Mouse (Mus musculus): ENCODE measurements around the gene C1rb.
"Not testable (repeated sequence)": the region's sequence is repeated elsewhere in the genome, so short reads cannot be mapped to it uniquely, and the experiment has no call there.

C1rb gene

DNA sequence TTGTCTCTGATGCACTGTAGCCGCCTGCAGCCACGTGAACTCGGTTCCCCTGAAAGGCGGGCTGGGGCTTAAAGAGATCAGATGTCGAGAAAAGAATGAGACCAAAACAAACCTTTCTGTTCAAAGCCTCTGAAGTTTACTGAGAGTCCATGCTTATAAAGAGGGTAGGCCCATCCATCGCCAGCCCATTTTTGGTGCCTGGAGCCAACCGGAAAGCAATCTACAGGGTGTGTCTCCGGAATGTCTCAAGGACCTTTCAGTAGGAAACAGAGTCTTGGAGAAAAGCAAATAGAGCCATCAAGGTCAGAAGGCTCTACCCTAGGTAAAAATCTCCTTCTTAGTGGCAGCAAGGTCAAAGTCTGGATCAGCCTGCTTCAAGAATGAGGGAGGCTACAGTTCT lies 23.0 kb downstream of the C1rb start:
- no peak for DNase-seq (ENCODE audit: low spot score in 2 of 2)

DNA sequence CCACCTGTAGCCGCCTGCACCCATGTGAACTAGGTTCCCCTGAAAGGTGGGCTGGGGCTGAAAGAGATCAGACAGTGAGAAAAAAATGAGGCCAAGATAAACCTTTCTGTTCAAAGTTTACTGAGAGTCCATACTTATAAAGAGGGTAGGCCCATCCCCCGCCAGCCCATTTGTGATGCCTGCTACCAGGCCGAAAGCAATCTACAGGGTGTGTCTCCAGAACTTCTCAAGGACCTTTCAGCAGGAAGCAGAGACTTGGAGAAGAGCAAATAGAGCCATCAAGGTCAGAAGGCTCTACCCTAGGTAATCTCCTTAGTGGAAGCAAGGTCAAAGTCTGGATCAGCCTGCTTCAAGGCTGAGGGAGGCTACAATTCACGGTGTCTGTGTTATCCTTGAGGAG lies 31.9 kb downstream of the C1rb start:
- DNase-seq (ENCODE audit: low spot score in 2 of 2): no peak

DNA sequence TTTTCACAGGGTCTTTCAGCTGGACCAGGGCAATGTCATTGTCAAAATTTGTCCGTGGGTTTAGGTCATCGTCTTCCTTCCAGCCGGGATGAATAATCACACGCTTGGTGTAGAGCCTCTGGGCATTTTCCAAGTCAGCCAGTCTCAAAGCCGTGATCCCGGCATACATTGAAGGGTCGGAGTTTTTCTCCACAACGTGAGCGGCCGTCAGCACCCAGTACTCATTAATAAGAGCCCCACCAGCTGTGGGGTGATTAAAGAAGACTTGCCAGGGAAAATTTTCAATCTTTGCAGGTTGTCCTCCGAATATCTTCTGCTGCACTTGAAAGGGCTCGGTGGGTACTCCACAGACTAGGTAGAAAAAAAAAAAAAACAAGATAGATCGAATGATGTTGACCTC lies 55.5 kb downstream of the C1rb start:
- no peak for DNase-seq (ENCODE audit: low spot score in 2 of 2)

DNA sequence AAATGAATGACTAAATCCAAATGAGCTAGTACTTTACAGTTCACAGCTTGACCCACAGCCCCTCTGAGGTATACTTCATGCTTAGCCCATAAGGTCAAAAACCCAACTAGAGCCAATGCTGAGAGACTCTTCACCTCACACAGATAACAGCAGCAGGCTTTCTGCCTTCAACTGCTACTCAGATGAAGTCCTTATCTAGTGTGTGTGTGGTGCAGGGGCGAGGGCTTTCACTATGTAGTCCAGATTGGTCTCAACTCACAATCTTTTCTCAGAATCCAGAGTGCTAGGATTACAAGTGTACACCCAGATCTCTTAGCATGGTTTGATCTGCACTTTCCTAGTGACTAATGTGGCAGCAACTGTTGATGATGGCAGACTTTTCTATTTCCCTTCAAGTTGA lies 56.1 kb downstream of the C1rb start:
- not testable (repeated sequence) for DNase-seq (ENCODE audit: low spot score in 2 of 2)

DNA sequence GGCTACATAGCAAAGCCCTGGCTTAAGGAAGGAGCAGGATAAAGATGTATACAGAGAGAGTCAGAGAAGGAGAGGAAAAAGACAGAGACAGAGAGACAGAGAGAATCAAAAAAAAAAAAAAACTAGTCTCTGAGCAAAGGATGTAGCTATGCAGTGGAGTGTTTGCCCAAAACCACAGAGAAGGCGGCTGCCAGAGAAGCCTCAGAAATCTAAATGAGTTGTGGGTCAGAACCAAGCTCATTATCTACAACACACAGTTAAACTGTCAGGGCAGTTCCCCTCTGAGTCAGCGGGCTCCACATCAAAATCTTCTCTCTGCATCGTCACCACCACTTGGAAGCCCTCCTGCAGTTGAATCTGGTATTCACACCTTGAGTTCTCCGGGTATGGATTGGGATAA lies 60.7 kb downstream of the C1rb start:
- no peak for DNase-seq (ENCODE audit: low spot score in 2 of 2)
